Mouse (Mus musculus) embryonic facial prominence, embryonic 12.5 days (tissue): ENCODE measurements around the gene Osgin1. TPM values are rescaled to one million over a fixed set of nuclear protein-coding genes. Genes with fewer than 3 reads are reported as not detected.

Experiments
- ATAC-seq: fragments of 200-750 bp; cut with Nextera tagmentation; 2 replicates; pipeline ENCODE4 v1.8.0; 2017; ENCODE audit not compliant: insufficient number of reproducible peaks, insufficient read depth, low FRiP score, low TSS enrichment
- H3K27ac ChIP-seq: fragments of 300-500 bp; sonication (generic); 2 replicates; pipeline ENCODE4 v1.5.1; 2016; ENCODE audit warnings: mild to moderate bottlenecking
- H3K27me3 ChIP-seq: fragments of 300-500 bp; sonication (generic); 2 replicates; pipeline ENCODE4 v1.6.1; 2016; ENCODE audit warnings: mild to moderate bottlenecking, moderate library complexity
- H3K36me3 ChIP-seq: fragments of 300-500 bp; sonication (generic); 2 replicates; pipeline ENCODE4 v1.6.1; 2016; ENCODE audit warnings: mild to moderate bottlenecking
- H3K4me1 ChIP-seq: fragments of 300-500 bp; sonication (generic); 2 replicates; pipeline ENCODE4 v1.6.1; 2016
- H3K4me2 ChIP-seq: fragments of 300-500 bp; sonication (generic); replicated peaks from 2 replicates; pipeline ENCODE4 v1.6.1; 2016; ENCODE audit warnings: mild to moderate bottlenecking, moderate library complexity
- H3K4me3 ChIP-seq: fragments of 300-500 bp; sonication (generic); 2 replicates; pipeline ENCODE4 v1.5.1; 2016; ENCODE audit warnings: mild to moderate bottlenecking
- H3K9ac ChIP-seq: fragments of 300-500 bp; sonication (generic); 2 replicates; pipeline ENCODE4 v1.6.1; 2016; ENCODE audit warnings: mild to moderate bottlenecking, moderate library complexity
- H3K9me3 ChIP-seq: fragments of 300-500 bp; sonication (generic); 2 replicates; pipeline ENCODE4 v1.6.1; 2016; ENCODE audit warnings: mild to moderate bottlenecking, moderate library complexity
- WGBS: fragments of 180-500 bp; shearing (Covaris S2); methylation state at CpG from one replicate; pipeline ENCODE4 v1.1.7; 2016; 5-methylcytosine and 5-hydroxymethylcytosine counted together
- polyA plus RNA-seq: library from polyadenylated mRNA; unstranded; fragments of >200 nt; fragmentation: Nextera tagmentation; extraction: Ambion mirVana; gene quantifications from 2 replicates; pipeline ENCODE4 v1.2.1, GENCODE M21; 2016

Osgin1 gene
- polyA plus RNA-seq, 1 experiment from 2014 or later: 0.56 TPM

- H3K9ac ChIP-seq: no peak overlapping the region
- H3K27me3 ChIP-seq: no peaks in the 10 kb centered on the region
- no peak overlapping the region for H3K4me2 ChIP-seq
- no peak overlapping the region for H3K27ac ChIP-seq
- H3K4me3 ChIP-seq: no peak overlapping the region
- 78% methylated on average over 10 of the region's 10 CpGs for WGBS
- no peaks in the 10 kb centered on the region for H3K9me3 ChIP-seq
- H3K4me1 ChIP-seq: peaks cover 8% of the 10 kb centered on the region
- ATAC-seq: no peak
- H3K36me3 ChIP-seq: no peaks in the 10 kb centered on the region
Measured at GRCm38 (mm10) chr8:119424740-119425139, 9.2 kb upstream of the Osgin1 start.

DNA sequence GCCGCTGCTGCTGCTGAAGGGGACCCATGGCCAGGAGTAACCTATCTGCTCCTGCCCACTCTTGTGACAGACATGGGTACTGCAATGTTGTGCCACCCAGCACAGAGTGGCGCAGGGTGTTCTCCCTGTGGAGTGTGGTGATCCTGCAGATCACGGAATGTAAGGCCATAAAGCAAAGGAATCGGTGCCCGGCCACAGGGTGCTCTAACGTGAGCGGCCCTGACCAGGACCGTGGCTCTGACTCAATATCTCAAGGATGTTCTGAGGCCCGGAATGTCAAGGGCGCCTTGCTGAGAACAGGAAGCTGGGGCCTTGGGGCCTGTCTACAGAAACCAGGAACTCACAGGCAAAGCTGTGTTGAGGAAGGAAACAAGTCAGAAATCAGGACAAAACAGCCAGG lies 8.4 kb upstream of the Osgin1 start:
- peaks cover 8% of the 10 kb centered on the region for H3K4me1 ChIP-seq
- H3K9me3 ChIP-seq: no peaks in the 10 kb centered on the region
- no peak overlapping the region for H3K27ac ChIP-seq
- H3K4me3 ChIP-seq: no peak overlapping the region
- no peak for ATAC-seq
- 86% methylated on average over 10 of the region's 10 CpGs for WGBS
- H3K27me3 ChIP-seq: no peaks in the 10 kb centered on the region
- no peak overlapping the region for H3K9ac ChIP-seq
- no peaks in the 10 kb centered on the region for H3K36me3 ChIP-seq
- no peak overlapping the region for H3K4me2 ChIP-seq

DNA sequence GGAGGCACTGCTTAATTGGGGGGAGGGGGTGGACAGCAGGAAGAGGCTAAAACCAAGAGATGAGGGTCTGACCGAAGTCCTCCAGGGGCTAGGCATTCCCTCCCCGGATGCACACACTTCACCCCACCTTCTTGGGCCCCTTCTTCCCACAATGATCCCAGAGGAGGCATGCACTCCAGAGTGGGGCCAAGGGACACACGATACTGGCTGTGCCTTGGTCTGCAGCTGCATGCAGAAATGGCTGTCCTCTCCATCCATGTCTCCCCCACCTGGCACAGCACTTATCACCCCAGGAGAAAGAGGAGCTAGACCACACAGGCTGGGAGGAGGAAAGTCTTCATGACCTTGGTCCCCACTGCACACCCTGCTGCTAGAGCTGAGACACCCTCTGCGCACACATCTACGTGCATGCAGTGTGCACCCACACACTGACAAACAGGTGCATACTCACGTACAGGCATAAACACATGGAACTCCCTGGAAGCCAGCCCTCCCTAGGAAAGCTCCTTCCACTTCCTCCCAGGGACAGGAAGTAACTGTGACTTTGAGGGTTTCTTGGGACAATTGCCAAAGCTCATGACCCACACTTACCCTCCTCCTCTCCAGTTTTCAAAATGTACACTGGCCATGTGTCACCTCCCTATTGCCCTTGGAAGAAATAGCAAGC lies 7.7 kb upstream of the Osgin1 start:
- no peak overlapping the region for H3K4me2 ChIP-seq

GRCm38 (mm10) chr8:119427634-119428349 lies 6.1 kb upstream of the Osgin1 start:
- Histone ChIP-seq H3K27ac (no peak overlapping the region), H3K4me2 (no peak overlapping the region), H3K4me3 (no peak overlapping the region), H3K9ac (no peak overlapping the region), H3K9me3 (no peaks in the 10 kb centered on the region), H3K27me3 (no peaks in the 10 kb centered on the region), H3K4me1 (peaks cover 10% of the 10 kb centered on the region), H3K36me3 (no peaks in the 10 kb centered on the region)
- no peak for ATAC-seq
- WGBS: 71% methylated on average over 12 of the region's 12 CpGs

More for the DNA sequence above, 7.7 kb upstream of the Osgin1 start:
- Histone ChIP-seq H3K27ac (no peak overlapping the region), H3K4me3 (no peak overlapping the region), H3K4me1 (peaks cover 8% of the 10 kb centered on the region), H3K9ac (no peak overlapping the region), H3K27me3 (no peaks in the 10 kb centered on the region), H3K9me3 (no peaks in the 10 kb centered on the region), H3K36me3 (no peaks in the 10 kb centered on the region)
- 81% methylated on average over 6 of the region's 6 CpGs for WGBS
- no peak for ATAC-seq

- ATAC-seq: no peak
- Histone ChIP-seq H3K27me3 (no peaks in the 10 kb centered on the region), H3K4me1 (peaks cover 10% of the 10 kb centered on the region), H3K36me3 (no peaks in the 10 kb centered on the region), H3K4me2 (no peak overlapping the region), H3K9ac (no peak overlapping the region), H3K27ac (no peak overlapping the region), H3K4me3 (no peak overlapping the region), H3K9me3 (no peaks in the 10 kb centered on the region)
- 67% methylated on average over 7 of the region's 7 CpGs for WGBS
Measured at GRCm38 (mm10) chr8:119428350-119428740, 5.6 kb upstream of the Osgin1 start.

- ATAC-seq: no peak
- Histone ChIP-seq H3K4me1 (peaks cover 6% of the 10 kb centered on the region), H3K36me3 (no peaks in the 10 kb centered on the region), H3K9ac (no peak overlapping the region), H3K9me3 (no peaks in the 10 kb centered on the region), H3K27ac (no peak overlapping the region), H3K27me3 (no peaks in the 10 kb centered on the region), H3K4me3 (no peak overlapping the region), H3K4me2 (no peak overlapping the region)
- WGBS: 82% methylated on average over 5 of the region's 5 CpGs
Measured at GRCm38 (mm10) chr8:119428766-119429327, 5.1 kb upstream of the Osgin1 start.

DNA sequence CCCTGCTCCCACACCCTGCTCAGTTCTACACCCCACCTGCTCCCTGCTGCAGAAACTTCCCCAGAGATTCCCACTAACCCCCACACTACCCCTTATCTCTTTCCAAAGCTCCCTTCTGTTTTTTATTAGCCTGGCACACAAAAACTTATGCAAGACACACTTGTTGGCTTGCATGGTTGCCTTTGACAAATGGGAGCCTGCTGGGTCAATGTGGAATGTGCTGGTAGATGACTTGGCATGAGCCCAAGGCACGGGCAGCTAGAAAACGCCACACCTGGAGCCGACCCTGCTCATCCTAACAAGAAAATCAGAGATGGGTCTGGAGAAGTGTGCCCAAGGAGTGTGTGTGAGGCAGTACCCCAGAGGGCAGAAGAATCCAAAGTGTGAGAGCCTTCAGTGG lies 4.4 kb upstream of the Osgin1 start:
- Histone ChIP-seq H3K9ac (no peak overlapping the region), H3K4me3 (no peak overlapping the region), H3K9me3 (no peaks in the 10 kb centered on the region), H3K27ac (no peak overlapping the region), H3K4me2 (no peak overlapping the region), H3K36me3 (no peaks in the 10 kb centered on the region), H3K4me1 (0 out of 2 replicates have a peak, but pooled peaks cover 3% of the 10 kb centered on the region), H3K27me3 (no peaks in the 10 kb centered on the region)
- WGBS: 84% methylated on average over 3 of the region's 3 CpGs
- no peak for ATAC-seq

DNA sequence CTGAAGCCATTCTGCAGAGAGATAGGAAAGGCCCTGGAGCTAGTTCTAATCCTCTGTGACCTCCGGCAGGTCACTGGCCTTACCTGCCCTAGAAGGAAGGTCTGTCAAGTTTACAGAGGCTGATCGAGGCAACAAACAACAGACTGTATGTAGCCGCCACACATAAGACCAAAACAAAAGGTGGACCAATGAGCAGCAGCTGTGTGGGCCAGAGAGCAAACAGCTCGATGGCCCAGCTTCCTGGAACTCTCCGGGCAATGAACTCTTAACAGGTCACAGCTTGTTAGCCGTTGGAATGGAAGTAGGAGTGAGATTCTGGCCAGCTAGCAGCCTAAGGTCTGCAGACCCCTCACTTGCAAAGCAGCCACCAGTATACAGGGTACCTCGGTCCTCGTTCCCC lies 3.7 kb upstream of the Osgin1 start:
- Histone ChIP-seq H3K9me3 (no peaks in the 10 kb centered on the region), H3K4me3 (no peak overlapping the region), H3K36me3 (no peaks in the 10 kb centered on the region), H3K4me2 (no peak overlapping the region), H3K27me3 (no peaks in the 10 kb centered on the region), H3K9ac (no peak overlapping the region), H3K4me1 (0 out of 2 replicates have a peak, but pooled peaks cover 3% of the 10 kb centered on the region), H3K27ac (no peak overlapping the region)
- ATAC-seq: no peak
- 65% methylated on average over 8 of the region's 8 CpGs for WGBS

DNA sequence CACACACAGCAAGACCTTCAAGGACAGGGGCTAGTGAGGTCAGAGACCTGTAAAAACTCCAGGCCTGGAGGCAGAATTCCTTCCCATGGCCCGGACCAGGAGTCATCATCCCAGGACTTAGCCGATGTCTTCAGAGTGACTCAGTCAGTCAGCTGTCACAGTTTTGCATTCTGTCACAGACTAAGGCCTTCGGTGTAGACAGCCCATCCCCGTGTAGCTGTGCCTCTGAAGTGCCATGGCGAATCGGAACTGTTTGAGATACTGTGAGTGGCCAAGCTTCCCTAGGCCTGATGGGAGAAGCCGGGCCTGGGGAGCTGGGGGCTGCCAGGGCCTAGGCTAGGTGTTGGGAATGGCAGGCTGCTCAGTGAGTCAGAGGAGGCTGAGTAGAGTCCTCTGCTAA lies 3.2 kb upstream of the Osgin1 start:
- Histone ChIP-seq H3K36me3 (no peaks in the 10 kb centered on the region), H3K4me1 (0 out of 2 replicates have a peak, but pooled peaks cover 3% of the 10 kb centered on the region), H3K9me3 (no peaks in the 10 kb centered on the region), H3K27ac (no peak overlapping the region), H3K4me2 (no peak overlapping the region), H3K4me3 (no peak overlapping the region), H3K27me3 (no peaks in the 10 kb centered on the region), H3K9ac (no peak overlapping the region)
- no peak for ATAC-seq
- 83% methylated on average over 7 of the region's 7 CpGs for WGBS

GRCm38 (mm10) chr8:119432372-119432771 lies 1.6 kb upstream of the Osgin1 start:
- H3K4me1 ChIP-seq: 0 out of 2 replicates have a peak, but pooled peaks cover 3% of the 10 kb centered on the region
- H3K9me3 ChIP-seq: no peaks in the 10 kb centered on the region
- H3K4me3 ChIP-seq: no peak overlapping the region
- 29% methylated on average over 3 of the region's 3 CpGs for WGBS
- H3K4me2 ChIP-seq: no peak overlapping the region
- ATAC-seq: no peak
- no peak overlapping the region for H3K9ac ChIP-seq
- H3K27ac ChIP-seq: no peak overlapping the region
- H3K36me3 ChIP-seq: no peaks in the 10 kb centered on the region
- H3K27me3 ChIP-seq: no peaks in the 10 kb centered on the region

- Histone ChIP-seq H3K27ac (no peak overlapping the region), H3K9ac (no peak overlapping the region), H3K9me3 (no peaks in the 10 kb centered on the region), H3K4me3 (no peak overlapping the region), H3K4me2 (no peak overlapping the region), H3K4me1 (0 out of 2 replicates have a peak, but pooled peaks cover 3% of the 10 kb centered on the region), H3K27me3 (no peaks in the 10 kb centered on the region), H3K36me3 (no peaks in the 10 kb centered on the region)
- ATAC-seq: no peak
- WGBS: 85% methylated on average over 6 of the region's 6 CpGs
Measured at GRCm38 (mm10) chr8:119434569-119434968, 645 bp downstream of the Osgin1 start.

DNA sequence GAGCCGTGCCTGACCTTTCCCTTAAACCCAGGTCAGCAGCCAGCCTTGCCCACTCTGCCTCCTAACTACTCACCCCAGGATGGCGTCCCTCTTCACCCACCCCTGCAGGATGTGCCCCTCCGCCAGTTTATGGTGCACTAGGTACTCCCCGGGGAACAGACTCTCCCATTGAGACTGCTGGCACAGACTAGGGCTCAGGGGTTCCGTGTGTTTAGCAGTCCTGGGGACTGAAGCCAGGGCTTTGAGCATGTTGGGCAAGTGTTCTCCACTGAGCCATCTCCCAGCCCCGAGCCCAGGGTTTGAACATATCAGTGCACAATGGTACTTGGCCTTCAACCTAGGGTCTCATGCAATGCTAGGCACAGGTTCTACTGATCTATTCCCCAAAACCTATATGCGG lies 1.6 kb downstream of the Osgin1 start:
- 73% methylated on average over 7 of the region's 7 CpGs for WGBS
- Histone ChIP-seq H3K4me1 (0 out of 2 replicates have a peak, but pooled peaks cover 3% of the 10 kb centered on the region), H3K4me2 (no peak overlapping the region), H3K36me3 (no peaks in the 10 kb centered on the region), H3K27me3 (no peaks in the 10 kb centered on the region), H3K9ac (no peak overlapping the region), H3K9me3 (no peaks in the 10 kb centered on the region), H3K4me3 (no peak overlapping the region), H3K27ac (no peak overlapping the region)
- ATAC-seq: no peak
